Mouse (Mus musculus) liver, adult (tissue): ENCODE measurements around the gene Fam214b.

ENCODE experiments used
- GATA4 ChIP-seq: IDR thresholded peaks from 2 replicates; pipeline ENCODE4 v1.6.1; 2014; ENCODE audit warnings: mild to moderate bottlenecking, low read length; ENCODE audit not compliant: insufficient replicate concordance

The Fam214b gene

DNA sequence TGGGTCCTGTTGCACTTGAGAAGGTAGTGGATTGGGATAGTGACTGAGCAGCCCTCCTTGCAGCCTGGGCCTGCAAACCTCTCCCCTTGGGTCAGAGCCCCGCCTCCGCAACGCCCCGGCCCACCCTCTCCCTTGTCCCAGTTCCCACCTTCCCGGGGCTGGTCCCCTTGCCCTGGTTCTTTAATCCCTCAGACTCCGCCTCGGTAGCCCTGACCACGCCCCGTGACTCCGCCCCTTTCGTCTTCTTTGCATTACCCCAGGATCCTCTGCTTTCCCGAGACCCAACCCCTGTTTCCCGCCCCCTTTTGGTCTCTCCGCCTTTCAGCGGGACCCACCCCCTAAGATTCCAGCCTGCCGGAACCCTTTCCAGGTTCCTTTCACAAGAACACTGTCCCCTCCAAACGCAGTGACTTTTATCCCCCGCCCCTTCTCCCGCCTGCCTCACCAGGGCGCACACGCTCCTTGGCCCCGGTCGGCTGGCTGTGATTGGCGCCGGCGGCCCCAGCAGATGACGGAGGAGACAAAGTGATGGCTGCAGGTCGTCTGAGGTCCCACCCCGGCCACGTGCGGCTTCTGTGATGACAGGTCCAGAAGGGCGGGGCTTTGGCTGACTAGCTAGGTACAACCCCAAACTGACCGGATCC, at the start of gene Fam214b:
Gene Fam214b (minus strand): TSS at position 562 of the 644 bp plus-strand sequence.
- no peak; the same call in 1 of the 2 replicates for TF ChIP-seq GATA4

GRCm38 (mm10) chr4:43091183-43091582, 45.2 kb upstream of the Fam214b start:
- TF ChIP-seq GATA4: no peak

DNA sequence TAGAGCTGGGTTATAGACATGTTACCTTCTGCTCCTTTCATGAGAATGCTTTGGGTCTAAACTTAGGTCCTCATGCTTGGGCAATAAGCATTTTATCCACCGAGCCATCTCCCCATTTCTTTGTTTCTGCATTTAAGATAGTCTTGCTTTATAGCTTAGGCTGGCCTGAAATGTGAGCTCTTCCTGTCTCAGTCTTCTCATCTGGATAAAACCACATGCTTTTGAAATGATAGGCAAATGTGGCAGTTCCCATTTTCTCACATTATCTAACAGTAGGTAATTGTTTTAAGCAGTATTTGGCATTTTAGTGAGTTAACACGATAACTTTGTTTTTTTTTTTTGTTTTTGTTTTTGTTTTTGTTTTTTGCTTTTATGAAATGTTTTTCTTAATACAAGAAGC, 43.9 kb upstream of the Fam214b start:
- no peak for TF ChIP-seq GATA4

- no peak for TF ChIP-seq GATA4
Measured at GRCm38 (mm10) chr4:43082458-43082857, 36.4 kb upstream of the Fam214b start.

DNA sequence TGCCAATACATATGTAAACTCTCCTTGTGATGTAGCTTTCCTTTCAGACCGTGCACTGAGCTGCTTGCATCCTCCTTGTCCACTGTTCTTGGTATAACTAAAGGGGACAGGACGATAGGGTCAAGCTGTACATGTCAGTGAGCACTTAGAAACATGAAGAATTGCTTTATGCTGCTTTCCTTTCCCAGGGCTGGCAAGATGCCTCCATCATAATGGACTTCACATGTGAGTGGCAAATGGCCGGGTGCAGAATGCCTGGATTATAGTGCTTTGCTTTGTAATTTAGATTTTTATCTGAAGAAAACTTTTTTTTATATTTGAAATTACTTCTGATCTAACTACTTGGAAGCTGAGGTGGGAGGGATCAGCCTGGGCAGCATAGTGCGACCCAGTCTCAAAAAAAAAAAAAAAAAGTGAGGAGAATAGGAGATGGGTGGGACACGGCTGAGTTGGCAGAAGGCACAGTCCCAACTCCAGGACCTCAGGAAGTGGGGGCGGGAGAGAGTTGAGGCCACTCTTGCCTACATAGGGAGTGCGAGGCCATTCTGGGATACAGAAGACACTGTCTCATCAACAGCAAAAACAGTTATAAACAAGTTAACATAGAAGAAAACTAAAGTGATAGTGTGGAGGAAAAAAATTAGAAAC, 32.2 kb upstream of the Fam214b start:
- no peak for TF ChIP-seq GATA4

GRCm38 (mm10) chr4:43074923-43075322, 28.9 kb upstream of the Fam214b start:
- TF ChIP-seq GATA4: no peak

- no peak for TF ChIP-seq GATA4
Measured at GRCm38 (mm10) chr4:43065471-43065870, 19.5 kb upstream of the Fam214b start.

DNA sequence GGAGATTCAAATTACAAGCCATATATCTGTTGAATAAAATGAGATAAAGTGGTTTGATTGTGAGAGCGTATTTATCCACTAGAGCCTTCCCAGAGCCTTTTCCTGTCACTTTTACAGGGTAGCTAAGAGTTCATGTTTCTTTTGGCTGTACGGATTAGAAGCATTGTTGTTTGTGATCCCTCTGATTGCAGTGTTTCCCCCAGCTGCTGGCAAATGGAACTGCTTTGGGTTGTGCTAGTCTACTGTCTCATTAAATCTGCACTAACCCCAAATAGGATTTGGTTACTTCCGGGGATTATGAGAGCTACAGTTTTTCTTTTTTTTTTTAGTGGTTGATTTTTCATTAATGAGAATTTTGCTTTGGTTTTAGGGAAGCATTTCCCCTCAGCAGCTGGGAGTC, 14.3 kb upstream of the Fam214b start:
- TF ChIP-seq GATA4: peak; percentile 26; the same call in 1 of the 2 replicates

GRCm38 (mm10) chr4:43059697-43060096, 13.7 kb upstream of the Fam214b start:
- no peak for TF ChIP-seq GATA4

GRCm38 (mm10) chr4:43058753-43059654, 13.0 kb upstream of the Fam214b start, which contains the start of gene Unc13b:
Gene Unc13b (plus strand): TSS chr4:43058953.
- no peak for TF ChIP-seq GATA4

- no peak for TF ChIP-seq GATA4
Measured at GRCm38 (mm10) chr4:43058392-43058752, 12.4 kb upstream of the Fam214b start.

DNA sequence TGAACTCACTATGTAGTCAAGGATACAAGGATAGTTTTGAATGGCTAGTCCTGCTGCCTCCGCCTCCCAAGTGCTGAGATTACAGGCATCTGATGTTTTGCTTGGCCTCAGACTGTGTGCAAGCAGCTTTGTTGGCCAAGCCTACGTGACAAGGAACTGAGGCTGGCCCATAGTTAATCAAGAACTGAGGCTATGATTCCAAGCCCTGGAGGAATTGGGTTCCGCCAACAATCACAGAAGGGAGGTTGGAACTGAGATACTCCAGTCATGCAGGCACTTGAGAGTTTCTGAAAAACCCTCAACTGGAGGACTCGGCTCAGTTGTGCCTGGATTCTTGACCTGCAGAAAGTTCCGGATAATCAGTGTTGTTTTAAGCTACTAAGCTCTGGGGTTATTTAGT, 11.6 kb upstream of the Fam214b start:
- TF ChIP-seq GATA4: no peak

DNA sequence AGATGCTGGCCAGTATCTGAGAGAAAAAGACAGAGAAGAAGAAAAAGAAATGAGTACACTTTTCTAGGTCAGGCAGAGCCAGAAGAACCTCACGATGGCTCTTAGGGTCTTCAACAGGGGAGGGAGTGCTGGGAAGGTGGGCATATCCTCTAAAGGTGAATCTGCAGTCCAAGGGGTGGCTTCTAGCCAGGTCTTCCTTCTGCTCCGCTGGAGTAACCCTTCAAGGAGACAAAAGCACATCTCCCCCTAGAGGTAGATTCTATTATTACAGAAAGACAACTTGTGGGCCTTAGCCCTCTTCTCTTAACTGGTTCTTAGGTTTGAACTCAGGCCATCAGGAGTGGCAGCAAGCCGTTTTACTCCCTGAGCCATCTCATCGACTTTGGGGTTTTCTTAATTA, 6.6 kb upstream of the Fam214b start:
- TF ChIP-seq GATA4: no peak

DNA sequence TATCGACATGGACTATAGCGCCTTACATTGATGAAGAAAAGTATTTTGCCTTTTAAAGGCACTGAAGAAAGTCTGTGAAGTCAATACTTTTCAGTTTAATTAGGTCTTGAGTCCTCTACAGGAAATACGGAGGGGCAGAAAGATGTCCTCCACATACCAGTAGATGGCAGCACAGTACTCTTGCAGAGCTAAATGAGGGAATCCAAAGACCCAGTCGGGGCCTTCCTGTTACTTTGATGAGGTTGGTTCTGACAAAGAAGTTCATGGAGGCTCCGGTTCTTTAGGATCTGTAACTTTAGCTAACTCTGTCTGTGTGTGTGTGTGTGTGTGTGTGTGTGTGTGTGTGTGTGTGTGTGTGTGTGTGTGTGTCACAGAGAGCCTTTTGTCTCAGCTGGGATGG, 1.2 kb upstream of the Fam214b start:
- no peak for TF ChIP-seq GATA4

- TF ChIP-seq GATA4: no peak
Measured at GRCm38 (mm10) chr4:43046607-43047006, 587 bp upstream of the Fam214b start.

DNA sequence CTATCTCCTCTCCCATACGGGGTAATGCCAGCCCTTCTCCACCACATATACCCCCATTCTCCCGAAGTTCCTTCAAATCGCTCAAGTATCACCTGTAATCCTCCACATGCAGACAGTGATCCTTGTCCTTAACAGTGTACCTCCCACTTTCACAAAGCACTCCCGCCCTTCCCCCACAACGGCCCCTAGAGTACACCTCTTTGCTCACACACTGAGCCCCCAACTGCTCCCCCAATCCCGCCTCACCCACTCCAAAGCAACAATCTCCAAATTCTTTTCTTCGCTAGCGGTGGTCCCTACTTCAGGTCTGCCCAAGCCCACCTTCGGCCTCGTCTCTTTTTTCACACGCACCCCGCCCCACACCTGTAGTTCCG, 748 bp downstream of the Fam214b start:
- no peak for TF ChIP-seq GATA4

DNA sequence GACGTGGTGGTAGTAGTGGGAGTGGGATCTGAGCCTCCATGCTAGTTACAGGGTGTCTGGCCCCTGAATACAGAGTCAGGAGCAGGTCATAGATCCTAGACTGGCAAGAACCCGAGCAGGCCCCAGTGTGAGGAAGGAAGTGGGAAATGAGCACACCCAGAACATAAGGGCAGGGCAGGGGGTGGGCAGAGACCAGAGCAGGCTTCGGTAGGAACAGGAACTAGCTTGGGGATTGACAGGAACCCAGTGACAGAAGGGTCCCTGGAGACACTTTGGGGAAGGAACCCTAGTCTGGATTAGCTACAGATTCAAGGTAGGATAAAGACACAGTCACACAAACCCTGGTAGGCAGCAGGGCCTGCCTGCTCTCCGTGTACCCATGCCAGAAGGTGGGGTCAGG, 1.3 kb downstream of the Fam214b start:
- TF ChIP-seq GATA4: no peak
